Mouse (Mus musculus) heart, adult 8-10 months (tissue): ENCODE data around the gene Mog. TPM values are rescaled to one million over a fixed set of nuclear protein-coding genes. Genes with fewer than 3 reads are reported as not detected.
A peak's percentile ranks its signal among the peaks of the same experiment; 100 is the strongest.

Experiments
- DNase-seq: peaks from one replicate; pipeline ENCODE4 v3.0.0; 2022; ENCODE audit warnings: low spot score
- total RNA-seq, 4 experiments: library from RNA; stranded (reverse); gene quantifications; 2 replicates each; pipeline ENCODE4 v1.2.4; 2022

Gene Mog
- not detected for total RNA-seq

DNA sequence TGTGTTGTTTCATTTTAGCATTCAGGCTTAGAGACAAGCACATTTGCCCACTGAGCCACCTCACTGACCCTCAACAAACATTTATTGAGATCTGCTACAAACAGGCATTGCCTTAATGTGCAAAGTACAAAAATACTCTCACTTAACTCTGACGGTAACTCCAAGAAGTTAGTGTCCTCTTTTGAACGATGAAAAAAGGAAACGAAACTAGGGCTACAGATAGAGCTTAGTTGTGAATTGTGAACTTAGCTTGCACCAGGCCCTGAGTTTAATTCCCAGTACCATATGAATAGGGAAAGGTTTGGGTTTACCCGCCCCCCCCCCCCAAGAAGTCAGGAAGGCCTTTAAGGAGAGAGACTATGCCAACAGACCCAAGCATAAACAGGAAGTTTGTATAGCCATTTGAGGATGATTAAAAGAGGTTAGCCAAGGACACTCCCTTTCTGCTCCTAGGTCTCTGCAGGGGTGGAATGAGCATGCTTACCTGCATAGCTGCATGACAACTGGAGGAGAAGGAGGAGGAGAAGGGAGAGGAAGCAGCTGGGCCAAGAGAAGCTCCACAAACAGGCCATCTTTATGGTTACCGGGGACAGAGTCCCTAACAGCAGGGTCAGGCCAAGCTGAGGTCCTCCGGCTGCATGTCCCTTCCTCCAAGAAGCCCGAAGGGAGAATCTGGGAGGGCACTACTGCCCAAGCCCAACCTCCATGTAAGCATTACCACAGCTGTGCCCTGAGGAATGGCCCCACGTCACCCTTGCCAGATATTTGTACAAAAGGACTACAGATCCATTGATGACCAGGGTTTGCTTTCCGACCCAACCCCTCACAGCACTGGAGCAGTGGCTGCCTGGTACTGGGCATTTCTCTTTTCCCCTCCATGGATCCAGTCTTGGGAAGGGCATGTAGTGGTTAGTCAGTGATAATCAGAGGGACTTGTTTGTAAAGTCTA lies at the start of gene Mog:
Gene Mog (minus strand): TSS at position 771 of the 949 bp plus-strand sequence.
- DNase-seq = no peak

DNA sequence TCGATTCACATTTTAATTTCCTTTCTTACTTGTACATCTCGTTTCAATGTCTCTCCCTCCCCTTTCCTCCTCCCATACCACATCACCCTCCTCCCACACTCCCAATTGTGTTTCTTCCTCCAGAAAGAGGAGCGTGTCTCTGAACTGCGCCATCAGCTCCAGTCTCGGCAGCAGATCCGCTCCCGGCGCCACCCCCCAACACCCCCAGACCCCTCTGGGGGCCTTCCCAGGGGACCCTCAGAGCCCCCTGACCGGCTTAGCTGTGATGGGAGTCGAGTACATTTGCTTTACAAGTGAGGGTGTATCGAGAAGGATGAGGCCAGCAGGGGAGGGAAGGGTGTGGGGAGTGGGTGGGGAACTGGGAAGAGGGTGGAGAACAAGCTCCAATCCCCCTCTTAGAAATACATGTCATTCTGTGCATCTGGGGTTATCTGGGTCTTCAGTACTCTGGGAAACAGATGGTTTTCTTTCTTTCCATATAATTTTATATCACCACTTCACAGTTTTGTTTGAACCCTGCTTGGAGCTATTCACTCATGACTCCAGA lies 49.6 kb upstream of the Mog start:
- DNase-seq = no peak

DNA sequence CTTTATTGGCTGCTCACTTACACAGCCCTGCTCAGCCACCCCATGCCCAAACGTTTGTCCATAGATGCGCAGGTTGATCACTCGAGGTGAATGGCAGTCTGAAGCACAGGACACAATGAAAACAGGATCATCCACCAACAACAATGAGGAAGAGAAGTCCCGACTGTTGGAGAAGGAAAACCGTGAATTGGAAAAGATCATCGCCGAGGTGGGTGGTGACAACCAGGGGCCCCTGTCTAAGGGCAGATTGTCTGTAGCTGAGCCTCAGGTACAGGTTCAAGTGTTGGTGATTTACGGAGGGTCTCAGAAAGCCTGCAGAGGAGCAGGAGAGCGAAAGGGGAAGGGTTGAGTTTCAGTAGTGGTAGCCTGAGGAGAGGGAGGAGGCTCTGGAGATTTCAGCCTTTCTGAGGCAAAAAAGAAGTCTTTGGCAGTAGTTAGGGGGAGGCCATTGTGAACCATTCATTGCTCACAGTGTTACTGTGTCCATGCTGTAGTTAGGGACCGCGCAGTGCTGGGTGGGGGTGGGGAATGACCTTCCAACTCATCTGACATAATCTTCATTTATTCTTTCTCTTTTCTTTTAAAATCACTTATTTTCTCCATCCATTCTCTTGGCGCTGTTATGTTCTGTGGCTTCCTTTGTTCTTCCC lies 49.0 kb upstream of the Mog start:
- no peak for DNase-seq

DNA sequence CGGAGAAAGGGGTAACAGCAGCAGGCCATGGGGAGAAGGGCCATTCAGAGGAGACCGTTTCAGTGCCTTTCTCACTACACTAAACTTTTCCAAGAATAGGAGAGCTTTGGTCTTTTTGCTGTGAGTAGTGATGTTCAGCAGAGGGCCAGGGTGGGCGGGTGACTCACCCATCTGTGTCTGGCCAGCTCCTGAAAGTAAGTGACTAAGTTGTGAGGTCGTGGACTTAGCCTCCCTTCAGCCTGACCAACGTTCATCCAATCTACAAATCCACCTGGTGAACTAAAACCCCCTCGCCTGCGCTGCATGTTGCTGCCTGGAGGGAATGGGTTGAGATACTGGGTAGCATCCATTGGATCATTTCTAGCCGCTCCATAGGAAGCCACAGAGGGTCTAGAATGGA lies 46.9 kb upstream of the Mog start:
- no peak for DNase-seq

DNA sequence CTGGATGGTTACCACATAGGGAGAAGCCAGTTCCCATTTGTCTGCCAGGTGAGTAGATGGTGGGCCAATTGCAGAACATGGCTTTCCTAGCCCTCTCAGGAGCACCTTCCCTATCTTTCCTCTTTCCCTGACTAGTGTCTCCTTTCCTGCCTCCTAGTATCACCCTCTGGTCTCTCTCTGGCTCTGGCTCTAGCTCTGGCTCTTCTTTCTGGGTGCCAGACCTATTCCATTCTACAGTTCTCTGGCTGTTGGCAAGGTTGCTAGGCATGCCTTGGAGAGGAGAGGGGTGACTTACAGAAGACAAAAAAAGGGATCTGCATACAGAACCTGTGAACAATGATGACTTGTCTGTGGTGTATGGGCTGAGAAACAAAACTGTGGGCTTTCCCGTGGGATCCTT lies 44.7 kb upstream of the Mog start:
- no peak for DNase-seq

DNA sequence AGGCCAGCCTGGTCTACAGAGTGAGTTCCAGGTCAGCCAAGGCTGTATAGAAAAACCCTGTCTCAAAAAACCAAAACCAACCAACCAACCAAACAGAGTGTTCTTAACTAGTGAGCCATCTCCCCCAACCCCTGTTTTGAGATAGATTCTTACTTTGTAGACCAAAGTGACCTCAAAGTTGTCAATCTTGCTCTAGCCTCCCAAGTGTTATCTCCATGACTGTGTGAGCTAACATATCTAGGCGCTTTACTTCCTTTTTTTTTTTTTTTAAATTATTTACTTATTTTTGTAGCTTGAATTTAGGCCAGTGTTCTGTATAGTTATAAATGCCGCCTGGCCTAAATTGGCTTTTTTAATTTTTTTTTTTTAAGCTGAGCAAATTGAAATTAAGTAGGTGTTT lies 42.8 kb upstream of the Mog start:
- no peak for DNase-seq

DNA sequence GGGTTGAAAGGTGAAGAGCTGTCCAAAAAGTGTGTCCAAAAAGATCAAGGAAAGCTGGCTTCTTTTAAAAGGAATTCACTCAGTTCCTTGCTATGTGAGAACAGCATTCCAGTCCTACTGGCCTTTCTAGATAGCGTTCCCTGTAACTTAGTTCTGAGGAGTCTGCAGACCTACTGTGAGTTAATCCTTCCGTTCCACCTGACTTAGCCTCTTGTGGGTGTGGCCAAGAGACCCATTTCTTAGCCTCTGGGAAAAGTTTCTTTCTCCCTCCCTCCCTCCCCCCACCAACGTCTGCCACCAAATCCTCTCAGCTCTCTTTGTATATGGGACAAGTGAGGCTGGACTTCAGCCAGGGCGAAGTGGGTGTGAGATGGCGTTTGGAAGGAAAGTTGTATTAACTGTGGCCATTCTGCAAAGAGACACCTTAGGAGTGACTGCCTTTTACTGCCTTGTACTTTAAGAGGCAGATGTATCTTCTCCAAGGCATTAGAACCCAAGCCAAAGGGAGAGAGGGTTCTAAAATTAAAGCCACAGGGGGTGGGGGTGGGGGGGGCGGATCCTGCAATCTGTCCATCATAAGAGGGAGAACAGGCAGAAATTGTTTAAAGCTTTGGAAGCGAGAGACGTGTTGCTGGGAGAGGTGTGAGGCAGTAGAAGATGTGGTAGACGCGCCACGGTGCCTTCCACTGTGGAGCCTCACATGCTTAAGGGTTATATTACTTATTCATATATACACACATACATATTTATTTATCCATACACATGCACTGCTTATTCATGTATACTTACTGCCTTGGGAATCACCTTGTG lies 40.7 kb upstream of the Mog start:
- no peak for DNase-seq

DNA sequence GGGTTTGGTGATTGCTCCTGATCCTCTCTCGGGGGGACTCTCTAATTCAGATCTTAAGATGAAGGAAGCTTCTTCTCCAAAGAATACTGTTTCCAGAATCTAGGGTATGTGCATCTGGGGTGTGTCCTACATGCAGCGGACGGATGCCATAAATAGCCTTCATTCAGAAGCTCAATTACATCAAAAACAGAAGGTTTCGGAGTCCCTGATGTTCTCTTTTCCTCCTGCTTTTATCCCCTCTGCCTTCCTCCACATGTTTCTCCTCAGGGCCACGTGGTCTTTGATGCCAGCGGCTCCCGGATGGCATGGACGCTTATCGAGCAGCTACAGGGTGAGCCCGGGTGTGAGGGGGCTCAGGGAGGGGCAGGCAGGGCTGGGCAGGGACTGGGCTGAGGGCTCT lies 39.9 kb upstream of the Mog start:
- DNase-seq = no peak

DNA sequence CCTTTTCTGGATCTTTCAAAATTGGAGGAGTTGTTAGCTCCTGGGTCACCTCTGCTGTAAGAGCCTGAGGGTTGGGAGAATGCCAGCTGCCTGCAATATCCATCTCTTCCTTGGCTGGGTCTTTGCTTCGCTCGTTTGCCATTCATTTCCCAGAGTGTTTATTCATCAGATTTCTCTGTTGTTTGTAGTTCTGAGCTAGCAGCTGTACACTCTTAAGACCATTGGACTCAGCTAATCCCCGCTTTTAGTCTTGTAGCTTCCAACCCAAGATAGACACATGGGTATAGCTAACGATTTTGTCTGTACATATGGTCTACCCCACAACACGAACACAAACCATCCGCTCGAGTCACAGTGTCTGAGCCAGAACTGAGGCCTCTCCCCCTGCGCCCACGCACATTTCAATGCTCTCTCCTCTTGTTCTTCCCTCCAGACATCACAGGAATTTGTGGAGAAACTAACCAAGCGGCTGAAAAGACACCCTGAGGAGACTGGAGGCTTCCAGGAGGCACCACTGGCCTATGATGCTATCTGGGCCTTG lies 39.0 kb upstream of the Mog start:
- DNase-seq = no peak

DNA sequence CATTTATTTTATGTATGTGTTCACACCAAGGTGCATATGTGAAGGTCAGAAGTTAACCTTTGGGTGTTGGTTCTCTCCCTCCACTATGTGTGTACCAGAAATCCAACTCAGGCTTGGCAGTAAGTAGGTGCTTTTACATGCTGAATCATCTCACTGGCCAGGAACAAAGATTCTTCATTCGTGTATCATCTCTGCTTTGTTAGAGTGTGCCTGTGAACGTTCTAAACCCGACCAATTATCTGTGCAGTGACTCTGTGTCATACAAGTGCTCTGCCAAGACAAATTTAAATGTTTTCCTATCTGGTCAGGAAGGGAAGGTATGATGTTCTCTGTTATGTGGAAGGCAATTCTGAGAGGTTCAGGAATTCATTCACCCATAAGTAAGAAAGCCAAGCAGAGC lies 38.2 kb upstream of the Mog start:
- no peak for DNase-seq

DNA sequence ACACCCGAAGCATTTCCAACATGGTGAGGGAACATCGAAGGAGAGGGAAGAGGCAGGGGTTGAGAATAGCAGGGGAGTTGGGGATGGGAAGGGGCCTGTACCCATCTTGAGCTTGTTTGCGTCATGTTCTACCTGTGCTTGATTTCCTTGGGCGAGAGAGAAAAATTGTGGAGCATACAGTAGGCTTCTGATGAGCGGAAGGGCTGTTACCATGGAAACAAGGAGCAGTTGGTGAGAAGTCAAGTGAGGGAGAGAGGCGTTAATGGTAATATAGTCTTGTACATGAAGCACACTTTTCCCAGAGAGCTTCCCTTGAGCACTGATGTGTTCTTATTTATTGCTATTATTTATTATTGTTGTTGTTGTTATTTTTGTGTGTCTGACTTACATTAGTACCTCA lies 33.8 kb upstream of the Mog start:
- no peak for DNase-seq

DNA sequence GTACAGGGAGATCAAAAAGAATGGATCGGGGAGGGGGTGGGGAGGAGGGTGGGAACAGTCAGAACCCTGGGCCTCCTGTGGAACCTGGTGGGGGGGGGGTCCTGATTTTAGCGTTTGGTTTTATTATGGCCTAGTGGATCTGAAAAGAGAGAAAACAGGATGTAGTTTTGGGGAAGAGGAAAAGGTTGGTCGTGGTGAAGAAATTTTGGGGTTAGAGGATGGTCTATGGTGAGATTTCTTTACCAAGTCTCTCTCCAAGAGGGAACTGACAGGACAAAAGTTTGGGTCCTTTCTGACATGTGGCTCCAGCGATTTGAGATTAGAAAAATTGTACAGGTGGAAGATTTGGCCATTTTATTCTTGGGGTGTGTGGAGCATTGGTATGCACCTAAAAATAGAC lies 28.5 kb upstream of the Mog start:
- no peak for DNase-seq

DNA sequence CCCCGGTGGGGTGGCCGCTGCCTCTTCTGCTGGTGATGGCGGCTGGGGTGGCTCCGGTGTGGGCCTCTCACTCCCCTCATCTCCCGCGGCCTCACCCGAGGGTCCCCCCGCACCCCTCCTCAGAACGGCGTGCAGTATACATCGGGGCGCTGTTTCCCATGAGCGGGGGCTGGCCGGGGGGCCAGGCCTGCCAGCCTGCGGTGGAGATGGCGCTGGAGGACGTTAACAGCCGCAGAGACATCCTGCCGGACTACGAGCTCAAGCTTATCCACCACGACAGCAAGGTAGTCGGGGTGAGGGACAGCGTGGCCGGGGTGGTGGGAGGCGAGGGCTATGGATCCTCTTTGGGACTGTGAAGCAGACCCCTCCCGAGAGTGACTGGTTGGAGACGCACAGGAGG lies 27.7 kb upstream of the Mog start:
- DNase-seq = no peak

DNA sequence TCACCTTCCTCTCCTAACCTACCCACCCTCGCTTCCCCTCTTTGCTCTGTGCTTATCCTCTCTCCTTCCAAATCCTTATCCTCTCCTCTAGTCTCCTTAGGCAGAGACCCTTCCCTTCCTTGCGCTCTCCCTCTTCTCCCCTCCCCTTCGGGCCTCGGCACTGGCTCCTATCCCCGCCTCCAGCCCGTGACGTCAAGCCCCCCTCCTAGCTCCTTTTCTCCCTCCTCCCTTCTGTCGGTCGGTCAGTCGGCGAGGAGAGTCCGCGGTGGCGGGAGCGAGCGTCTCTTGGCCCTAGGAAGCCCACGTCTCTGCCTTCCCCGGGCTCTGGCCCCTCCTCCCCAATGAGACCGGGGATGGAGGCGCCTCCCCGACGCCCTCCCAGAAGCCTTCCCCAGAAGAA lies 27.2 kb upstream of the Mog start:
- DNase-seq = peak; percentile 63

DNA sequence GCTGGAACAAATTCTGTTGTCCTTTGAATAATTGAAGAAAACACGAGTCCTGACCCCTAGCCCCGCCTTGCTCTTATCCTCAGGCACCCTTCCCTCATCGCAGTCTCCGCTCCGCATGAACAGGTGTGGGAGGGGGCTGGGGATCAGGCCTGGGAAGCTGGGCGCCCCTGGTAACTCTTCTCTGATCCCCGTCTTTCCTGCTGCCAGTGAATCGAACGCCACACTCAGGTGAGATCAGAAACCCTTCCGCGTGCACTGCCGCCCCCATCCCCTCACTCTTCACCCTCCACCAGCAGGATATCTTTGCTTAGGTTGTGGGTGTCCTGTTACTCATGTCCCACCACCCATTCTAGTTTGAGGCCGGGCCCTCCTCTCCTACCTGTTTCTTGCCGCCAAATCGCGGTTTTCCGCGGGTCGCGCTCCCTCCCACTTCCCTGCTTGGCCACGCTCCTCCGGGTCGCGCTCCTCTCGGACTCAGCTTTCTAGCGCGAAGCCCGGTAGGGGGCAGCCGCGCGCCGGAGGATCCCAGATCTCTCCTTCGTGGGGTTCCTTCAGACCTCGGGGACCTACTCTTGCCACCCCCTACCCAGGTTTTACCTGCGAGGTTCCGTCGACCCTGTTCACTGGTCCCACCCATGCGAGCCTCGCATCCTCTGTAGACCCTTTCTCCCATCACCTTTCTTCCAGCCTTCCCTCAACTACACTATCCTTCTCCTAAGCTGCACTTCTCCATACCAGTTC lies 26.5 kb upstream of the Mog start:
- peak; percentile 40 for DNase-seq

DNA sequence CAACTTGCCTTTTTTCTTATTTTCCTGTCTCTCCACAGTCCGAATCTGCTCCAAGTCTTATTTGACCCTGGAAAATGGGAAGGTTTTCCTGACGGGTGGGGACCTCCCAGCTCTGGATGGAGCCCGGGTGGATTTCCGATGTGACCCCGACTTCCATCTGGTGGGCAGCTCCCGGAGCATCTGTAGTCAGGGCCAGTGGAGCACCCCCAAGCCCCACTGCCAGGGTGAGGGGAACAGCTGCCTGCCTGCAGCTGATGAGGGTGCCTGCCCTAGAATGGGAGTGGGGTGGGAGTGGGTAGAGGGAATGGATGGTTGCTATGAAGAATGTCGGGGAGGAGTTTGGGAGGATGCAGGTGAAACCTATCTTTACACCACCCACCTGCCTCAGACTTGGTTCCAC lies 25.2 kb upstream of the Mog start:
- DNase-seq = no peak

DNA sequence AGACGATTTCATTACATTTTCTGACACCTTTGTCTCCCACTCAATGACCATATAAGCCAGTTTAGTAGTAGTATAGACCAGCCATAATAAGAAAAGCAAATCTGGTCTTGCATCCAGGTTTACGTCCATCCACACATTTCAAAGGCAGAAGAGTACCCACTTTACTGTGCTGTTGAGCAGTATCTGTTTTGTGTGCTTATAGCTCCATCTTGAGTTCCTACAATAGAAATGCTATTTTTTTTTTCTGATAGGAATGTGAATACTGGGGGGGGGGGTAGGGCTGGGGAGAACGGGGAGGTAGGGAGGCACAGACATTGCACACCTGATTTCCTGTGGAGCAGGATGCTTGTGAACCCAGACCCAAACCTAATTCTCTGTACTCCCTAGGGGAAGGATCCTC lies 24.8 kb upstream of the Mog start:
- DNase-seq = no peak

DNA sequence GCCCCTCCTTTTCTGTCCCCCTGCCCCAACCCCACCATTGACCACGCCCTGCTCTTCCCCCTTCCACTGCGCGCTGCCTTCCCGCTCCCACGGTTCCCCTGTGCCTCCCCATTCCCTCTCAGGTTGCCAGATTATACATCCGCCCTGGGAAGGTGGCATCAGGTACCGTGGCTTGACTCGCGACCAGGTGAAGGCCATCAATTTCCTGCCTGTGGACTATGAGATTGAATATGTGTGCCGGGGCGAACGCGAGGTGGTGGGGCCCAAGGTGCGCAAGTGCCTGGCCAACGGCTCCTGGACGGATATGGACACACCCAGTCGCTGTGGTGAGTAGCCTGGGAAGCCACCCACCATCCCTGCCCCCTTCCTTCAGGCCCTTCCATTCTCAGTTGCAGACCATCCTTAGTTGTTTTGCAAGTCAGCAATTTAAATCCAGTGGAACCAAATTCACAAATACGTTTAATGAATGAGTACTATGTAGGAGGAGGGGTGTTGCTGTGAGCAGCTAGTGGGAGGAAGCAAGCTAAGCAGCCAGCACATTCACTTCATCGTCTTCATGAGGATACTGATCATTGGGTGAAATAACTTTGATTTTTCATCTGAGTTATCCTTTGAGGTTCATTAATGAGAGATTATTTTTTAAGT lies 24.3 kb upstream of the Mog start:
- no peak for DNase-seq

DNA sequence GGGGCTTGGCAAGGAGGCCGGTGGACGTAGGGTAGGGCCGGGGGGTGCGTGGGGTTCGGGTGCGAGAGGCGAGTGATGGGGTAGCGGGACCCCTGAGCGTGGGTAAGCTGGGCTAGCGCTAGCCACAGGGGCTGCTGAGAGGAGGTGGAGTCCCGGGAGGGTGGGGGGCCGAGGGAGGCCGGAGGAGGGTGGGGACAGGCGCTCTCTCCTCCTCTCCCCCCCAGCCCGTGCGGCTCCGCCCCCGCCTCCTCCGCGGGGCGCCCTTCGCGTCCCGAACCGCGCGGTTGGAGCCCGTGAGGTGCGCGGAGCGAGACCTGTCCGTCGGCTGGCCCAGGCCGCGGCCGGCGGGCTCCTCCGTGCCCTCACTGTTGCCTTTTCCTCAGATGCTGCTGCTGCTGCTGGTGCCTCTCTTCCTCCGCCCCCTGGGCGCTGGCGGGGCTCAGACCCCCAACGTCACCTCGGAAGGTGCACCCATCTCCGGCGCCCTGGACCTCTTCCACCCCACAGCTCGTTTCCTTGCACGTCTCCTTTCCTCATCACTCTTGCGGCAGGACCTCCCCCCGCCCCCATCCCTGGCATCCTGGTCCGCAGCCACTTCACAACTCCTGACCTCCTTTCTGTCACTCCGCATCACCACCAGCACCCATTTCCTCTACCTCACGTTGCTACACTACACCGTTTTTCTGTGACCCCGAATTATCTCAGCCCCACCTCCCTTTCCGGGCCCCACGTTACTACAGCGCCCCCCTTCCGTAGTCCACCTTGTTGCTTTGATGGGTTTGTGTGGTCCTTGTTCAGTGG lies 23.3 kb upstream of the Mog start:
- peak; percentile 26 for DNase-seq
